Mouse (Mus musculus) forebrain, embryonic 11.5 days (tissue): ENCODE measurements around the gene Cd248. TPM values are rescaled to one million over a fixed set of nuclear protein-coding genes. Genes with fewer than 3 reads are reported as not detected.

Experiments used
- ATAC-seq: fragments of 200-750 bp; cut with Nextera tagmentation; replicated peaks from 2 replicates; pipeline ENCODE4 v1.8.0; 2017; ENCODE audit warnings: moderate TSS enrichment; ENCODE audit not compliant: low FRiP score
- DNase-seq: peaks from one replicate; pipeline ENCODE4 v3.0.0-alpha.2; 2017; ENCODE audit warnings: low spot score
- H3K27ac ChIP-seq: fragments of 300-500 bp; sonication (generic); 2 replicates; pipeline ENCODE4 v1.5.1; 2014; ENCODE audit warnings: low read depth, low read length
- H3K27me3 ChIP-seq: fragments of 300-500 bp; sonication (generic); 2 replicates; pipeline ENCODE4 v1.6.1; 2014; ENCODE audit warnings: mild to moderate bottlenecking, low read length, mixed read lengths; ENCODE audit not compliant: control insufficient read depth, insufficient read depth
- H3K36me3 ChIP-seq: fragments of 300-500 bp; sonication (generic); 2 replicates; pipeline ENCODE4 v1.6.1; 2014; ENCODE audit warnings: mild to moderate bottlenecking, low read length, moderate library complexity, mixed read lengths; ENCODE audit not compliant: control insufficient read depth, insufficient read depth
- H3K4me1 ChIP-seq: fragments of 300-500 bp; sonication (generic); replicated peaks from 2 replicates; pipeline ENCODE4 v1.6.1; 2014; ENCODE audit warnings: low read length, mixed read lengths; ENCODE audit not compliant: control insufficient read depth, insufficient read depth
- H3K4me2 ChIP-seq: fragments of 300-500 bp; sonication (generic); 2 replicates; pipeline ENCODE4 v1.6.1; 2014; ENCODE audit warnings: low read depth, mild to moderate bottlenecking, low read length, moderate library complexity, mixed read lengths; ENCODE audit not compliant: severe bottlenecking
- H3K4me3 ChIP-seq: fragments of 300-500 bp; sonication (generic); 2 replicates; pipeline ENCODE4 v1.5.1; 2014; ENCODE audit warnings: low read depth, low read length
- H3K9ac ChIP-seq: fragments of 300-500 bp; sonication (generic); 2 replicates; pipeline ENCODE4 v1.6.1; 2014; ENCODE audit warnings: low read length
- H3K9me3 ChIP-seq: fragments of 300-500 bp; sonication (generic); 2 replicates; pipeline ENCODE4 v1.6.1; 2016; ENCODE audit warnings: low read length, mixed read lengths; ENCODE audit not compliant: control insufficient read depth
- WGBS: fragments of 180-500 bp; shearing (Covaris S2); extraction: QIAGEN DNeasy Blood & Tissue Kit; methylation state at CpG from one replicate; pipeline ENCODE4 v1.1.7; 2014; 5-methylcytosine and 5-hydroxymethylcytosine counted together
- polyA plus RNA-seq: library from polyadenylated mRNA; unstranded; fragments of >200 nt; fragmentation: Nextera tagmentation; extraction: Ambion mirVana; gene quantifications from 2 replicates; pipeline ENCODE4 v1.2.1, GENCODE M21; 2014

Cd248 gene
- polyA plus RNA-seq, 1 experiment from 2014 or later: 30.7 TPM

- Histone ChIP-seq H3K4me3 (no peak overlapping the region), H3K4me2 (no peak overlapping the region), H3K9ac (no peak overlapping the region), H3K27ac (no peak overlapping the region), H3K4me1 (peaks cover 33% of the 10 kb centered on the region), H3K36me3 (no peaks in the 10 kb centered on the region), H3K9me3 (no peaks in the 10 kb centered on the region), H3K27me3 (no peaks in the 10 kb centered on the region)
- DNase-seq: no peak
- ATAC-seq: no peak
- 89% methylated on average over 10 of the region's 10 CpGs for WGBS
These were observed 24.2 kb downstream of the Cd248 start for GRCm38 (mm10) chr19:5092083-5092482.

- Histone ChIP-seq H3K27ac (no peak overlapping the region), H3K4me2 (peak overlapping the region; percentile 46; the same call in 1 of the 2 replicates), H3K9me3 (no peaks in the 10 kb centered on the region), H3K4me1 (peaks cover 29% of the 10 kb centered on the region), H3K27me3 (no peaks in the 10 kb centered on the region), H3K4me3 (peak overlapping the region; percentile 18; the same call in 1 of the 2 replicates), H3K9ac (no peak overlapping the region; the same call in 1 of the 2 replicates), H3K36me3 (no peaks in the 10 kb centered on the region)
- no peak for DNase-seq
- ATAC-seq: peak; percentile 7
- 72% methylated on average over 12 of the region's 12 CpGs for WGBS
These were observed 25.8 kb downstream of the Cd248 start for GRCm38 (mm10) chr19:5093481-5094242.

- ATAC-seq: peak; percentile 76
- H3K27ac ChIP-seq: 0 out of 2 replicates have a peak overlapping the region, but pooled peaks have one; percentile 15
- WGBS: 1% methylated on average over 21 of the region's 21 CpGs
- H3K4me3 ChIP-seq: peak overlapping the region; percentile 18
- H3K27me3 ChIP-seq: no peaks in the 10 kb centered on the region
- peak overlapping the region; percentile 46 for H3K4me2 ChIP-seq
- DNase-seq: peak; percentile 99
- H3K9me3 ChIP-seq: no peaks in the 10 kb centered on the region
- no peaks in the 10 kb centered on the region for H3K36me3 ChIP-seq
- H3K4me1 ChIP-seq: peaks cover 25% of the 10 kb centered on the region
- H3K9ac ChIP-seq: peak overlapping the region; percentile 6; the same call in 1 of the 2 replicates
These were observed 26.4 kb downstream of the Cd248 start for GRCm38 (mm10) chr19:5094243-5094632.

GRCm38 (mm10) chr19:5094746-5095417 lies 27.0 kb downstream of the Cd248 start:
- peak; percentile 13 for ATAC-seq
- H3K36me3 ChIP-seq: no peaks in the 10 kb centered on the region
- 34% methylated on average over 11 of the region's 11 CpGs for WGBS
- H3K9me3 ChIP-seq: no peaks in the 10 kb centered on the region
- peak overlapping the region; percentile 18 for H3K4me3 ChIP-seq
- no peak for DNase-seq
- peak overlapping the region; percentile 15; the same call in 1 of the 2 replicates for H3K27ac ChIP-seq
- H3K27me3 ChIP-seq: no peaks in the 10 kb centered on the region
- peak overlapping the region; percentile 46 for H3K4me2 ChIP-seq
- H3K4me1 ChIP-seq: peaks cover 23% of the 10 kb centered on the region
- H3K9ac ChIP-seq: peak overlapping the region; percentile 6; the same call in 1 of the 2 replicates

GRCm38 (mm10) chr19:5095887-5096474 lies 28.1 kb downstream of the Cd248 start:
- no peak for DNase-seq

GRCm38 (mm10) chr19:5097521-5098362 lies 29.9 kb downstream of the Cd248 start:
- Histone ChIP-seq H3K27ac (peak overlapping the region; percentile 19; the same call in 1 of the 2 replicates), H3K4me3 (peak overlapping the region; percentile 57), H3K9ac (peak overlapping the region; percentile 88), H3K36me3 (peaks cover 11% of the 10 kb centered on the region; the same call in 1 of the 2 replicates), H3K9me3 (no peaks in the 10 kb centered on the region), H3K4me1 (peaks cover 21% of the 10 kb centered on the region), H3K27me3 (no peaks in the 10 kb centered on the region), H3K4me2 (peak overlapping the region; percentile 97)
- DNase-seq: no peak
- WGBS: 3% methylated on average over 24 of the region's 31 CpGs
- ATAC-seq: no peak; the same call in 1 of the 2 replicates

More at GRCm38 (mm10) chr19:5095887-5096474, 28.1 kb downstream of the Cd248 start:
- 15% methylated on average over 9 of the region's 9 CpGs for WGBS
- Histone ChIP-seq H3K27ac (no peak overlapping the region), H3K4me3 (peak overlapping the region; percentile 57), H3K36me3 (peaks cover 9% of the 10 kb centered on the region; the same call in 1 of the 2 replicates), H3K9me3 (no peaks in the 10 kb centered on the region), H3K27me3 (no peaks in the 10 kb centered on the region), H3K4me2 (peak overlapping the region; percentile 97), H3K9ac (peak overlapping the region; percentile 9; the same call in 1 of the 2 replicates), H3K4me1 (peaks cover 23% of the 10 kb centered on the region)
- no peak for ATAC-seq

GRCm38 (mm10) chr19:5098363-5099143 lies 30.7 kb downstream of the Cd248 start, which contains the start of gene Cnih2:
Cnih2 (minus strand) TSS chr19:5098521.
- H3K27ac ChIP-seq: peak within 1 kb of the TSS; percentile 19
- WGBS: 8% methylated on average over 14 of the region's 48 CpGs
- peaks cover 14% of the 10 kb centered on the region; the same call in 1 of the 2 replicates for H3K36me3 ChIP-seq
- H3K9ac ChIP-seq: peak within 1 kb of the TSS; percentile 88
- no peaks in the 10 kb centered on the region for H3K27me3 ChIP-seq
- ATAC-seq (peak; percentile 71), DNase-seq (peak; percentile 90)
- peak within 1 kb of the TSS; percentile 97 for H3K4me2 ChIP-seq
- no peaks in the 10 kb centered on the region for H3K9me3 ChIP-seq
- peaks cover 21% of the 10 kb centered on the region for H3K4me1 ChIP-seq
- H3K4me3 ChIP-seq: peak within 1 kb of the TSS; percentile 57
